Mouse (Mus musculus) leukemia stem cell, adult 10-12 weeks (primary cell): ENCODE data around the gene Mrpl20. TPM values are rescaled to one million over a fixed set of nuclear protein-coding genes. Genes with fewer than 3 reads are reported as not detected.

Experiments used
- polyA plus RNA-seq: library from polyadenylated mRNA; stranded (reverse); fragments of >175 nt; gene quantifications from 2 replicates; pipeline ENCODE4 v1.2.3, GENCODE M21; 2012; ENCODE audit warnings: low replicate concordance

Gene Mrpl20
- 26.3 and 70.8 TPM in 2 replicates for polyA plus RNA-seq

GRCm38 (mm10) chr4:155802741-155803339 is at the start of gene Mrpl20:
Gene Mrpl20, plus strand, starts transcription at chr4:155802878.

GRCm38 (mm10) chr4:155760613-155761355 is 41.9 kb upstream of the Mrpl20 start, which contains the start of gene Atad3a:
Gene Atad3a, minus strand, starts transcription at chr4:155761093.

DNA sequence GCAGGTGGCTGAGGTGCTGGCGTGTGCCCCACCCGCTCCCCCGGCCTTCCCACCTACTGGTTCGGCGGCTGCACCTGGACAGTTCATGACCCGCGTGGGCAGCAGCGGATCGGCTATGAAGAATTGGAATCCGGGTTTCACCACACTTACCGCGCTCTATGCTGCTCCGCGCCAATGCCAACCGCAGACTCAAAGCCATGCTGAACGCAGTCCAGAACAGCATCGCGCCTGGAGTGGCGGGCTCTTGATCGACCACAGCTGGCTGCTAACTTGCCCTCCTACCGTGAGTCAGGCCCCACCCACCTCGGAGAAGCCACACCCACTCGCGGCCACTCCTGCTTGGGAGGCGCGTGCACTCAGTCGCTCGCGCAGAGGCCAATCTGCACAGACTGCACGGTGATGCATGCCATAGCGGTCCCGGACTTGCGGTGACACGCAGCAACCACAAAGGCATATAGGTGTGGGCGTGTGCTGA is 28.4 kb upstream of the Mrpl20 start, which contains the start of gene Vwa1:
Vwa1 (minus strand) TSS at position 419 of the 475 bp plus-strand sequence.

DNA sequence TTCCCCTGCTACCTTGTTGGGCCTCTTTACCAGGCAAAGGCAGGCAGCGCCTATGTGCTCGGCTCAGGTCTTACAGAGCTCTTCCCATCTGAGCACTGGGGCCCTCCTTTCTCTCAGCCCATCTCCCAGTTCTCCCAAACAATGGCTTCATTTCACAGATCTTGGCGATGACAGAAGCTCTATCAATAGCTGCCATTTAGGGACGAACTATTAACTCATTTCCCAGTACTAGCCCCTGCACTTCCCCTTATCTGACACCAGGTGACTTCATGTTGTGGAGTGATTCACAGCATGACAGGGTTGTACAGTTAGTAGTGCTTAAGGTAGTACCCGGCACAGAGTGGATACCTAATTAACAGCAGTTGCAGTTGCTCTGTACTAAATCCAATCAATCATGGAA is 16.9 kb upstream of the Mrpl20 start, which contains the start of gene Tmem88b:
Tmem88b (minus strand) TSS at position 56 of the 400 bp plus-strand sequence.

DNA sequence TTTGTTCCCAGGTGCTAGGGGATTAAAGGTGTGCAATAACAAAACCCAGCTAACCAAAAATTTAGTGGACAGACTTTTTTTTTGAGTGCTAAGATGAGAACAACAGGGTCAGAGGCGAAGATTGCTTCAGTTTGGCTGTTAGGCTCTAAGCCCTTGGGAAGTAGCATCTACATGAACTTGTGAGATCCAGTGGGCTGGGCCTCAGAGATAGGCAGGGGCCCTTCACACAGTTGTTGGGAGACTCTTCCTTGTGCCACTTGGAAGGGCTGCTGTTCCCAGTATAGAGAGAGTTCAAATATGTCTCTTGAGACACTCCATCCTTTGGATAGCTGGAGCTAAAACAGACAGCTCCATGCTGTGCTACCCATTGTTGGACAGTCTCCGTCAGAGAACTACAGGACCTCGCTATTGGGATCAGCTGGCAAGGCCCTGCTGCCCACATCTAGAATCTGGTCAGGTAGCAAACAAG is 12.6 kb upstream of the Mrpl20 start, which contains the start of gene Ankrd65:
Ankrd65 (plus strand) TSS at position 419 of the 469 bp plus-strand sequence.

DNA sequence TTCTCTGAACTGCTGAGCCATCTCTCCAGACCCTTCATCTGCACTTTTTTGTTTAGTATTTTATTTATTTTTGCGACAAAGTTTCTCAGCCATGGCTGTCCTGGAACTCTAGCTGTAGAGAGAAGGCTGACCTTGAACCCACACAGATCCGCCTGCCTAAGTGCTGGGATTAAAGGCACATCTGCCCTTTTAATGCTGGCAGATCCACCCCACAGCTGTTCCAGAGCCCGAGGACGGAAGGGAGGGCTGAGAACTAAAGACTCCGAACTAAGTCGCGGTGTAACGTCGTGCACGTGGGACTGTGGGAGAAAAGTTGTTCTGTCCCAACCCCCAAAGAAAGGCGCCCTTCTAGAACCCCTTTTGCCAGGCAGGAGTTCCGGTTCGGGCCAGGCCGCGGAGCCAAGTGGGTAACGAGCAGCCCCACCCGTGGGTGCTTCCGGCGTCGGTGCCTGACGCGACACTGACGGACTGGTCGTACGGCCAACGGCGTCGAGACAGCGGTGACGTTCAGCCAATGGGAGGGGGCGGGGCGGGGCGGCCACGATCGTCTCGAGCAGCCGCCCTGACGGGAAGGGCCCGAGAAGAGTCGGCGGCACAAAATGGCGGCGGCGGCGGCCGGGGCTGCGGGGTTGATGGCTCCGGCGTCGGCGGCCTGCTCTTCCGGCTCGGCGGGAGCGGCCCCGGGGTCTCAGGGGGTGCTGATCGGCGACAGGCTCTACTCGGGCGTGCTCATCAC is 9.4 kb downstream of the Mrpl20 start, which contains the start of gene Ccnl2:
Ccnl2 (plus strand) TSS at position 561 of the 736 bp plus-strand sequence.

GRCm38 (mm10) chr4:155831205-155831766 is 28.6 kb downstream of the Mrpl20 start, which contains the start of gene Aurkaip1:
Gene Aurkaip1, plus strand, starts transcription at chr4:155831272.

GRCm38 (mm10) chr4:155839483-155839910 is 36.8 kb downstream of the Mrpl20 start, which contains the start of gene Mxra8:
Gene Mxra8, plus strand, starts transcription at chr4:155839680.

DNA sequence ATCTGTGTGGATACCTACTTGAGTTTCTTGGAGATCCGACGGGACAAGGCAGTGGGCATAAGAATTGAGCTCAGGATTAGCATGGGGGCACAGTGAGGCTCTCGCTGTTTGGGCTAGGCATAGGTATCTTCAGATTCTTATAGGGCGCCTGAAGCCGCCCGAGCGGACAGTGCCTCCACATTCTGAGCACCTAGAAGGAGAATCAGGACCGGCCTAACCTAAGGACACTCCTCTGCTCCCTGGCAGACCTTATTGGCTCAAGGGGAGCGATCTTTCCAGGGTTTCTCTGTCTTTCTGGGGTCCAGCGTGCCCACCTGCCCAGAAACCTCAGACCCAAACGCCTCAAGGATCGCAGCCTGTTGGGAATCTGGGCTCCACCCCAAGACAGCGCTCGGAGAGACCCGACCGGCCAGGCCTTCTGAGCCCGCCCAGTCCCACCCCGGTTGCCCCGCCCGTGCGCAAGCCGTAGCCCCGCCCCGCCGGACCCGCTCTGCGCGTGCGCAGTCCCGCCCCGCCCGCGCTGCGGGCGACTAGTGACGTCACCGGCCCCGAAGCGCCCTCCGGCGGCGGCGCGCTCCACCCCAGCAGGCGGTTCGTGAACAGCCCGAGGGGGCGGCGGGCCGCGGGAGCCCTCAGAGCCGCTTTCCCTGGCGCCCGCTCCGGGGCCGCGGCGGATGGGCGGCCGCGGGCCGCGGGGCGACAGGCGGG is 44.3 kb downstream of the Mrpl20 start, which contains the start of gene Dvl1:
Dvl1 (plus strand) TSS at position 532 of the 708 bp plus-strand sequence.

Other genes starting within 250 kb of the Mrpl20 start
- 93.2 and 99.6 TPM in 2 replicates for gene Nadk, start 240.5 kb upstream of the Mrpl20 start, polyA plus RNA-seq
- gene Slc35e2, start 201.5 kb upstream of the Mrpl20 start, polyA plus RNA-seq = 2.0 and 5.1 TPM in 2 replicates
- 45.7 and 53.4 TPM in 2 replicates for gene Cdk11b, start 178.0 kb upstream of the Mrpl20 start, polyA plus RNA-seq
- not detected in 2 replicates for gene Gm10563, start 157.5 kb upstream of the Mrpl20 start, polyA plus RNA-seq
- gene Mmp23, start 149.5 kb upstream of the Mrpl20 start, polyA plus RNA-seq = 0.21 and 3.1 TPM in 2 replicates
- 37.9 and 63.0 TPM in 2 replicates for gene Mib2, start 133.7 kb upstream of the Mrpl20 start, polyA plus RNA-seq
- gene Fndc10, start 108.5 kb upstream of the Mrpl20 start, polyA plus RNA-seq = 2.6 TPM in 2 replicates
- gene Ssu72, start 98.1 kb upstream of the Mrpl20 start, polyA plus RNA-seq = 23.8 and 40.4 TPM in 2 replicates
- gene Tmem240, start 68.1 kb upstream of the Mrpl20 start, polyA plus RNA-seq = 0.27 and 0.50 TPM in 2 replicates
- gene Atad3a, start 41.8 kb upstream of the Mrpl20 start, polyA plus RNA-seq = 52.4 and 57.8 TPM in 2 replicates
- 1.1 and 2.2 TPM in 2 replicates for gene Vwa1, start 28.2 kb upstream of the Mrpl20 start, polyA plus RNA-seq
- 0.24 and 0.29 TPM in 2 replicates for gene Tmem88b, start 17.0 kb upstream of the Mrpl20 start, polyA plus RNA-seq
- gene Ankrd65, start 12.4 kb upstream of the Mrpl20 start, polyA plus RNA-seq = not detected in 2 replicates
- 33.3 and 37.7 TPM in 2 replicates for gene Ccnl2, start 9.6 kb downstream of the Mrpl20 start, polyA plus RNA-seq
- gene Aurkaip1, start 28.4 kb downstream of the Mrpl20 start, polyA plus RNA-seq = 142 and 271 TPM in 2 replicates
- gene Mxra8, start 36.8 kb downstream of the Mrpl20 start, polyA plus RNA-seq = 0.21 and 2.1 TPM in 2 replicates
- 152 and 222 TPM in 2 replicates for gene Dvl1, start 44.5 kb downstream of the Mrpl20 start, polyA plus RNA-seq
- 0.08 TPM in 1 of 2 replicates, not detected in the other for gene Tas1r3, start 60.5 kb downstream of the Mrpl20 start, polyA plus RNA-seq
- gene Cptp, start 66.6 kb downstream of the Mrpl20 start, polyA plus RNA-seq = 2.0 and 2.6 TPM in 2 replicates
- 16.3 and 20.4 TPM in 2 replicates for gene Ints11, start 66.7 kb downstream of the Mrpl20 start, polyA plus RNA-seq
- 349 and 415 TPM in 2 replicates for gene Pusl1, start 88.9 kb downstream of the Mrpl20 start, polyA plus RNA-seq
- 59.5 and 63.0 TPM in 2 replicates for gene Acap3, start 88.9 kb downstream of the Mrpl20 start, polyA plus RNA-seq
- gene Ube2j2, start 141.0 kb downstream of the Mrpl20 start, polyA plus RNA-seq = 114 and 120 TPM in 2 replicates
- gene C1qtnf12, start 159.4 kb downstream of the Mrpl20 start, polyA plus RNA-seq = 122 and 138 TPM in 2 replicates
- gene B3galt6, start 189.8 kb downstream of the Mrpl20 start, polyA plus RNA-seq = 3.2 and 4.0 TPM in 2 replicates
- 40.5 and 45.3 TPM in 2 replicates for gene Sdf4, start 190.0 kb downstream of the Mrpl20 start, polyA plus RNA-seq
- 3.1 and 8.5 TPM in 2 replicates for gene Tnfrsf4, start 211.0 kb downstream of the Mrpl20 start, polyA plus RNA-seq
- 5.5 and 8.2 TPM in 2 replicates for gene Tnfrsf18, start 223.3 kb downstream of the Mrpl20 start, polyA plus RNA-seq